Mouse (Mus musculus) MEL (cell line): ENCODE data around the gene Slc9a3r1.

Source experiments
- CHD2 ChIP-seq: IDR thresholded peaks from 2 replicates; pipeline ENCODE4 v1.6.1; 2011; ENCODE audit warnings: low read length, improper control_type of control experiment
- CTCF ChIP-seq, 3 experiments: IDR thresholded peaks in 2 of 3; conservative IDR thresholded peaks in 1 of 3; 2 replicates each; pipeline ENCODE4 v1.5.1; 2011 to 2012; ENCODE audit warnings: low read length in 3 of 3, low read depth in 2 of 3, mild to moderate bottlenecking in 2 of 3, improper control_type of control experiment in 1 of 3, inconsistent platforms in 1 of 3, mixed read lengths in 1 of 3, moderate library complexity in 1 of 3; ENCODE audit not compliant: control insufficient read depth in 1 of 3, insufficient read depth in 1 of 3, poor library complexity in 1 of 3, severe bottlenecking in 1 of 3
- EP300 ChIP-seq, 2 experiments: IDR thresholded peaks; 2 replicates each; pipeline ENCODE4 v1.6.1; 2011; ENCODE audit warnings: improper control_type of control experiment in 2 of 2, low read length in 2 of 2, low read depth in 1 of 2, mild to moderate bottlenecking in 1 of 2
- NRF1 ChIP-seq: IDR thresholded peaks from 2 replicates; pipeline ENCODE4 v1.6.1; 2014; ENCODE audit warnings: low read depth, mild to moderate bottlenecking, inconsistent platforms, low read length, improper control_type of control experiment, moderate library complexity; ENCODE audit not compliant: poor library complexity, insufficient read depth, severe bottlenecking
- POLR2A ChIP-seq, 2 experiments: IDR thresholded peaks; 2 replicates each; pipeline ENCODE4 v1.6.1; 2011 to 2012; ENCODE audit warnings: low read length in 2 of 2, mild to moderate bottlenecking in 2 of 2, control low read depth in 1 of 2, improper control_type of control experiment in 1 of 2, low read depth in 1 of 2, moderate library complexity in 1 of 2; ENCODE audit not compliant: control insufficient read depth in 1 of 2, insufficient read depth in 1 of 2, poor library complexity in 1 of 2
- POLR2AphosphoS2 ChIP-seq: IDR thresholded peaks from 2 replicates; pipeline ENCODE4 v1.6.1; 2011; ENCODE audit warnings: low read length, improper control_type of control experiment
- SMC3 ChIP-seq: IDR thresholded peaks from 2 replicates; pipeline ENCODE4 v1.6.1; 2011; ENCODE audit warnings: low read depth, low read length, improper control_type of control experiment
- TBP ChIP-seq: IDR thresholded peaks from 2 replicates; pipeline ENCODE4 v1.8.0; 2011; ENCODE audit warnings: low read depth, low read length, improper control_type of control experiment
- UBTF ChIP-seq: IDR thresholded peaks from 2 replicates; pipeline ENCODE4 v1.6.1; 2012; ENCODE audit warnings: low read depth, mild to moderate bottlenecking, inconsistent platforms, low read length, improper control_type of control experiment, moderate library complexity, borderline replicate concordance; ENCODE audit not compliant: insufficient read depth
- USF1 ChIP-seq: IDR thresholded peaks from 2 replicates; pipeline ENCODE4 v1.6.1; 2014; ENCODE audit warnings: low read depth, mild to moderate bottlenecking, inconsistent platforms, low read length, improper control_type of control experiment, moderate library complexity
- USF2 ChIP-seq, 2 experiments: IDR thresholded peaks; 2 replicates each; pipeline ENCODE4 v1.6.1; 2011 to 2012; ENCODE audit warnings: improper control_type of control experiment in 2 of 2, low read length in 2 of 2, borderline replicate concordance in 1 of 2, inconsistent platforms in 1 of 2, low read depth in 1 of 2, mild to moderate bottlenecking in 1 of 2; ENCODE audit not compliant: insufficient read depth in 1 of 2
- ZC3H11A ChIP-seq: IDR thresholded peaks from 2 replicates; pipeline ENCODE4 v1.6.1; 2012; ENCODE audit warnings: low read depth, mild to moderate bottlenecking, inconsistent platforms, low read length, improper control_type of control experiment
- ZKSCAN1 ChIP-seq: IDR thresholded peaks from 2 replicates; pipeline ENCODE4 v1.6.1; 2012; ENCODE audit warnings: low read depth, mild to moderate bottlenecking, inconsistent platforms, low read length, improper control_type of control experiment, moderate library complexity
- ZMIZ1 ChIP-seq: IDR thresholded peaks from 2 replicates; pipeline ENCODE4 v1.6.1; 2012; ENCODE audit warnings: low read depth, mild to moderate bottlenecking, inconsistent platforms, low read length, improper control_type of control experiment, moderate library complexity

- TF ChIP-seq EP300 (IDR thresholded peaks at IDR 0.05; ENCODE audit: low read depth in 1 of 2, low read length in 2 of 2) (no peak), CTCF (IDR thresholded peaks at IDR 0.05 in 2 of 3, conservative IDR thresholded peaks at IDR 0.05 in 1 of 3; ENCODE audit: control insufficient read depth in 1 of 3, insufficient read depth in 1 of 3, low read depth in 2 of 3, low read length in 3 of 3, poor library complexity in 1 of 3, severe bottlenecking in 1 of 3) (no peak), ZMIZ1 (no peak), NRF1 (no peak), USF2 (IDR thresholded peaks at IDR 0.05; ENCODE audit: borderline replicate concordance in 1 of 2, insufficient read depth in 1 of 2, low read depth in 1 of 2, low read length in 2 of 2) (no peak), POLR2AphosphoS2 (no peak), POLR2A (IDR thresholded peaks at IDR 0.05; ENCODE audit: control insufficient read depth in 1 of 2, insufficient read depth in 1 of 2, low read depth in 1 of 2, low read length in 2 of 2, poor library complexity in 1 of 2) (no peak), CHD2 (no peak), USF1 (no peak), ZC3H11A (no peak), ZKSCAN1 (no peak), TBP (no peak), SMC3 (no peak), UBTF (no peak)
Observed at GRCm38 (mm10) chr11:115223451-115223850, 60.3 kb downstream of the Slc9a3r1 start.
